Mouse (Mus musculus): ENCODE data around the gene Mapkap1. TPM values are rescaled to one million over a fixed set of nuclear protein-coding genes. Genes with fewer than 3 reads are reported as not detected.
A peak's percentile ranks its signal among the peaks of the same experiment; 100 is the strongest.

Gene Mapkap1
- polyA plus RNA-seq, 1 experiment from 2014 or later = 122 TPM

DNA sequence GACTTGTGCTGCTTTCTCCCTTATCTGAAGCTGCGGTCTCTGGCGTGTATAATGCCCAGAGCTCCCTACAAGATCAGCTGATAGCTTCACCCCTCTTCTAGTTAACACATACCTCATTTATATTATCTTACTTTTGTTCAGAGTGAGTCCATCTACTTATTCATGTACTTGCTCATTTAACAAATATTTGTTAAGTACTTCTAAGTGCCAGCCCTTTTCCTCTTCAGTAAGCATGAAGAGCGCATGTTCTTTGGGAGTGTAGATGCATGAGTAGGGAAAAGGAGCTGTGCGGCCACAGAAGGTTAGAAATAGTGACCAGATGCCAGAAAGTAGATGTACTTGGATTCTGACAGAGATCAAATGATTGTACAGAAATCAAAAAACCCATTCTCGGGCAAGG, 108.7 kb downstream of the Mapkap1 start:
- 92% methylated on average over 5 of the region's 5 CpGs for WGBS
- Histone ChIP-seq H3K27ac (no peak overlapping the region), H3K36me3 (no peaks in the 10 kb centered on the region), H3K4me1 (no peaks in the 10 kb centered on the region), H3K9ac (no peak overlapping the region), H3K9me3 (no peaks in the 10 kb centered on the region), H3K4me2 (replicated peaks) (no peak overlapping the region), H3K27me3 (no peaks in the 10 kb centered on the region), H3K4me3 (no peak overlapping the region)
- ATAC-seq (ENCODE audit: insufficient number of reproducible peaks, insufficient read depth, low FRiP score, low TSS enrichment) = no peak

GRCm38 (mm10) chr2:34518083-34518482, 111.5 kb downstream of the Mapkap1 start:
- Histone ChIP-seq H3K36me3 (no peaks in the 10 kb centered on the region), H3K4me1 (no peaks in the 10 kb centered on the region), H3K9ac (no peak overlapping the region), H3K27me3 (no peaks in the 10 kb centered on the region), H3K4me2 (replicated peaks) (no peak overlapping the region), H3K9me3 (no peaks in the 10 kb centered on the region), H3K4me3 (no peak overlapping the region), H3K27ac (no peak overlapping the region)
- ATAC-seq (ENCODE audit: insufficient number of reproducible peaks, insufficient read depth, low FRiP score, low TSS enrichment) = no peak
- 81% methylated on average over 2 of the region's 2 CpGs for WGBS

- WGBS = 84% methylated on average over 5 of the region's 5 CpGs
- no peak overlapping the region for H3K4me2 ChIP-seq (replicated peaks)
- H3K9ac ChIP-seq = no peak overlapping the region
- H3K4me3 ChIP-seq = no peak overlapping the region
- H3K27ac ChIP-seq = no peak overlapping the region
- H3K36me3 ChIP-seq = no peaks in the 10 kb centered on the region
- no peak for ATAC-seq (ENCODE audit: insufficient number of reproducible peaks, insufficient read depth, low FRiP score, low TSS enrichment)
- no peaks in the 10 kb centered on the region for H3K9me3 ChIP-seq
- no peaks in the 10 kb centered on the region for H3K27me3 ChIP-seq
- H3K4me1 ChIP-seq = no peaks in the 10 kb centered on the region
Measured at GRCm38 (mm10) chr2:34518526-34518925, 112.0 kb downstream of the Mapkap1 start.

DNA sequence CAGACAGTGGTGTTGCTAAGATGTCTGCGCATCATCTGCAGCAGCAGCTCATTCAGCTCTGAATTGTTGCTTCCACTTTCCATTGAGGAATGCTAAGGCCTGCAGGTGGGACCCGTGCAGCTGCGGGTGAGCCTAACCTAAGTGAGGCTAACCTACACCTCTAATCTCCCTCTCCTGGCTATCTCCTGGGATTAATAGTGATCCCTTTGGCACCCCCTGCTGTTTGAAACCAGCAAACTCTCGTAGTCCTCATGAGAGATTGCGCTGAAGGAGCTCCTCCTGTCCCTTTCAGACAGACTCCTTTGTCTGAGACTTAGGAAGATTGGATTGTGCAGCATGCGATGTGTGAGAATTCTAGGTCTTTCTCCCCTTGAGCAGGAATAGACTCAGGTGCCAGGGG, 113.0 kb downstream of the Mapkap1 start:
- no peak overlapping the region for H3K4me2 ChIP-seq (replicated peaks)
- no peak overlapping the region for H3K9ac ChIP-seq
- H3K27ac ChIP-seq = no peak overlapping the region
- no peaks in the 10 kb centered on the region for H3K9me3 ChIP-seq
- no peaks in the 10 kb centered on the region for H3K36me3 ChIP-seq
- no peaks in the 10 kb centered on the region for H3K4me1 ChIP-seq
- no peaks in the 10 kb centered on the region for H3K27me3 ChIP-seq
- 43% methylated on average over 6 of the region's 6 CpGs for WGBS
- H3K4me3 ChIP-seq = no peak overlapping the region
- no peak for ATAC-seq (ENCODE audit: insufficient number of reproducible peaks, insufficient read depth, low FRiP score, low TSS enrichment)

- Histone ChIP-seq H3K9me3 (no peaks in the 10 kb centered on the region), H3K4me3 (no peak overlapping the region), H3K4me2 (replicated peaks) (no peak overlapping the region), H3K27ac (no peak overlapping the region), H3K9ac (no peak overlapping the region), H3K27me3 (no peaks in the 10 kb centered on the region), H3K36me3 (no peaks in the 10 kb centered on the region), H3K4me1 (peaks cover 2% of the 10 kb centered on the region; the same call in 1 of the 2 replicates)
- 93% methylated on average over 3 of the region's 3 CpGs for WGBS
- ATAC-seq (ENCODE audit: insufficient number of reproducible peaks, insufficient read depth, low FRiP score, low TSS enrichment) = no peak
Measured at GRCm38 (mm10) chr2:34521384-34521783, 114.8 kb downstream of the Mapkap1 start.

- 30% methylated on average over 15 of the region's 15 CpGs for WGBS
- Histone ChIP-seq H3K4me3 (no peak overlapping the region), H3K4me1 (peaks cover 29% of the 10 kb centered on the region), H3K4me2 (replicated peaks) (no peak overlapping the region), H3K9me3 (no peaks in the 10 kb centered on the region), H3K27me3 (no peaks in the 10 kb centered on the region), H3K27ac (peak overlapping the region; percentile 79), H3K36me3 (no peaks in the 10 kb centered on the region), H3K9ac (no peak overlapping the region)
- peak; percentile 78; the same call in 1 of the 2 replicates for ATAC-seq (ENCODE audit: insufficient number of reproducible peaks, insufficient read depth, low FRiP score, low TSS enrichment)
Measured at GRCm38 (mm10) chr2:34526527-34527371, 120.2 kb downstream of the Mapkap1 start.

- H3K27me3 ChIP-seq = no peaks in the 10 kb centered on the region
- H3K4me1 ChIP-seq = peaks cover 35% of the 10 kb centered on the region
- H3K4me3 ChIP-seq = no peak overlapping the region
- H3K9me3 ChIP-seq = no peaks in the 10 kb centered on the region
- ATAC-seq (ENCODE audit: insufficient number of reproducible peaks, insufficient read depth, low FRiP score, low TSS enrichment) = no peak
- no peaks in the 10 kb centered on the region for H3K36me3 ChIP-seq
- no peak overlapping the region for H3K4me2 ChIP-seq (replicated peaks)
- no peak overlapping the region for H3K27ac ChIP-seq
- no peak overlapping the region for H3K9ac ChIP-seq
Measured at GRCm38 (mm10) chr2:34528491-34528890, 121.9 kb downstream of the Mapkap1 start.

- H3K4me3 ChIP-seq = no peak overlapping the region
Measured at GRCm38 (mm10) chr2:34530042-34530441, 123.5 kb downstream of the Mapkap1 start.

DNA sequence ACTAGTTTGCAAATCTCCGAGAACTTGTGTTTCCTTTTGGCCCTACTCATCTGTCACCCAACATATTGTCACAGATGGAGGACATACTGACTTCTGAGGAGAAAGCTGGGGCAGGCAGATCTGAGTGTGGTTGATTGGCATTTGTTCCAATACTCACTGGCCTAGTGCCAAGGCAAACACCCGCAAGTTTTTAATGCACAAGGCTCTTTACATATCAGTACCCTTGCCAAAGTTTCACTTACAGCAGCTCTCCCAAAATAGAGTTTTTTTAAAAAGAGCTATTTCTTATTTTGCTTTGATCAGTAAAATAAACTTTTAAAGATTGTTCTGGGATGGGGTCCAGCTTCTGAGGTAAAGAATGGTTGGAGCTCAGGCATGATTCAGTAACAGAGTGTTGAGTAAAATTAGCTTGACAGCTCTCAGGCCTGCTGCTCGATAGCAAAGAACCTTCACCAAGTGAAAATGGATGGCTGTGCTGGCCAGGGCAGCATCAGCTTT, 125.3 kb downstream of the Mapkap1 start:
- peak; percentile 52; the same call in 1 of the 2 replicates for ATAC-seq (ENCODE audit: insufficient number of reproducible peaks, insufficient read depth, low FRiP score, low TSS enrichment)

More at GRCm38 (mm10) chr2:34530042-34530441, 123.5 kb downstream of the Mapkap1 start:
- ATAC-seq (ENCODE audit: insufficient number of reproducible peaks, insufficient read depth, low FRiP score, low TSS enrichment) = no peak
- Histone ChIP-seq H3K9ac (no peak overlapping the region), H3K9me3 (no peaks in the 10 kb centered on the region), H3K4me2 (replicated peaks) (no peak overlapping the region), H3K36me3 (no peaks in the 10 kb centered on the region), H3K4me1 (peaks cover 40% of the 10 kb centered on the region), H3K27me3 (no peaks in the 10 kb centered on the region), H3K27ac (no peak overlapping the region)
- 51% methylated on average over 3 of the region's 3 CpGs for WGBS

GRCm38 (mm10) chr2:34532394-34532793, 125.8 kb downstream of the Mapkap1 start:
- Histone ChIP-seq H3K9ac (no peak overlapping the region), H3K36me3 (no peaks in the 10 kb centered on the region), H3K27ac (peak overlapping the region; percentile 72), H3K4me2 (replicated peaks) (no peak overlapping the region), H3K4me3 (no peak overlapping the region), H3K4me1 (peaks cover 32% of the 10 kb centered on the region), H3K9me3 (no peaks in the 10 kb centered on the region), H3K27me3 (no peaks in the 10 kb centered on the region)
- 78% methylated on average over 1 of the region's 1 CpGs for WGBS
- no peak for ATAC-seq (ENCODE audit: insufficient number of reproducible peaks, insufficient read depth, low FRiP score, low TSS enrichment)

More for the DNA sequence above, 125.3 kb downstream of the Mapkap1 start:
- Histone ChIP-seq H3K4me3 (no peak overlapping the region), H3K4me2 (replicated peaks) (no peak overlapping the region), H3K27me3 (no peaks in the 10 kb centered on the region), H3K4me1 (peaks cover 37% of the 10 kb centered on the region), H3K27ac (peak overlapping the region; percentile 72), H3K9me3 (no peaks in the 10 kb centered on the region), H3K9ac (no peak overlapping the region), H3K36me3 (no peaks in the 10 kb centered on the region)
- WGBS = 49% methylated on average over 3 of the region's 3 CpGs

GRCm38 (mm10) chr2:34533281-34533680, 126.7 kb downstream of the Mapkap1 start:
- H3K9me3 ChIP-seq = no peaks in the 10 kb centered on the region
- peaks cover 31% of the 10 kb centered on the region for H3K4me1 ChIP-seq
- no peaks in the 10 kb centered on the region for H3K36me3 ChIP-seq
- peak overlapping the region; percentile 37 for H3K27ac ChIP-seq
- no peak for ATAC-seq (ENCODE audit: insufficient number of reproducible peaks, insufficient read depth, low FRiP score, low TSS enrichment)
- H3K27me3 ChIP-seq = no peaks in the 10 kb centered on the region
- no peak overlapping the region for H3K4me3 ChIP-seq
- no peak overlapping the region for H3K9ac ChIP-seq
- no peak overlapping the region for H3K4me2 ChIP-seq (replicated peaks)

DNA sequence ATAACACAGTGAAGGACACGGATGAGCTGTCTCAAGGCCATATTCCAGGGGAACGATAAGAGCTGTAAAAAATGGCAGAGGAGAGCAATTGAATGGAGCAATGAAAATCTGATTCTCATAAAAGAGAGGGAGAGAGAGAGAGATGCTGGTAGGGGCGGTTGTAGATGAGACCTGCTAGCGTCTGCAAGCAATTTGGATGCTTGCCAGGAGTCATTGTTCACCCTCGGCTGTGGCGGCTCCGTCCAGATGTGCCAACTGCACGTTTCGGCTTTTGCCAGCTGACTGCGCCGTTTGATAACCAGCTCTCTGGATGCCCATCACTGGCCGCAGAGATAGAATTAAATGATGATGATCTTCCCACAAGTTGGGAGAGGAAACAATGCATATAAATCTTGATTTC, 128.4 kb downstream of the Mapkap1 start:
- Histone ChIP-seq H3K4me1 (peaks cover 29% of the 10 kb centered on the region), H3K27me3 (no peaks in the 10 kb centered on the region), H3K36me3 (no peaks in the 10 kb centered on the region), H3K4me2 (replicated peaks) (no peak overlapping the region), H3K9me3 (no peaks in the 10 kb centered on the region), H3K4me3 (no peak overlapping the region), H3K9ac (no peak overlapping the region), H3K27ac (no peak overlapping the region)
- no peak for ATAC-seq (ENCODE audit: insufficient number of reproducible peaks, insufficient read depth, low FRiP score, low TSS enrichment)
- 32% methylated on average over 12 of the region's 12 CpGs for WGBS

All from embryonic facial prominence, embryonic 12.5 days (tissue).